Mouse (Mus musculus): Measurements from ENCODE around the gene Klf12.

DNA sequence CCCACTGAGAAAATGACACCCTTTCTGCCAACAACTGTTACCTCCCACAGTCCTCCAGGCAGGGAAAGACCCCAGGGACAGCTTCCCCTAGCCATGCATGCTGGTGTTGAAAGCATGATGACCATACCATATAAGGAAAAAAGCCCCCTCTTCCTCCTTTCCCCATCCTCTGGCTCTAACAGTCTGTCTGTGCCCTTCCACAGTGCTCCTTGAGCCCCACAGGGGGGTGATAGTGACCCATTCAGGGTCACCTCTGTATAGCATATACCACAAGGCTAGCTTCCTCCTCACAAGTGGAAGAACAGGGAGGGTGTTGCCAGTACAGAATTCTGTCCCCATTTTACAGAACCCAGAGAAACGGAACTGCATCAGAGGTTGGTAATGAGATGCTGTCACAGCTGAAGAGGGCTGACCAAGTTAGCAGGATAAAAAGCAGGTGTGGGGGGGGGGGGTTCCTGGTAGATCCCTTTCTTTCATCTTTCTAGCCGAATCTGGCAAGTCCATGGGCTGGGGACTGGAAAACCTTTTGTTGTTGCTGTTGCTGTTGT is 214.9 kb downstream of the Klf12 start:
- no peak for TF ChIP-seq POLR2A (IDR thresholded peaks at IDR 0.05; ENCODE audit: borderline replicate concordance, control insufficient read depth, low read depth, low read length)
- TF ChIP-seq CTCF (IDR thresholded peaks at IDR 0.05; ENCODE audit: control insufficient read depth, insufficient read depth, low read length) = no peak
